Mouse (Mus musculus) midbrain, embryonic 14.5 days (tissue): ENCODE results near the gene Cyb5r2. TPM values are rescaled to one million over a fixed set of nuclear protein-coding genes. Genes with fewer than 3 reads are reported as not detected.

Experiments used
- ATAC-seq: fragments of 200-750 bp; cut with Nextera tagmentation; 2 replicates; pipeline ENCODE4 v1.8.0; 2017; ENCODE audit warnings: moderate number of reproducible peaks, moderate library complexity; ENCODE audit not compliant: low FRiP score, low TSS enrichment
- DNase-seq: peaks from one replicate; pipeline ENCODE4 v3.0.0-alpha.2; 2015
- H3K27ac ChIP-seq: fragments of 300-500 bp; sonication (generic); replicated peaks from 2 replicates; pipeline ENCODE4 v1.5.1; 2014; ENCODE audit warnings: mild to moderate bottlenecking, low read depth, low read length, moderate library complexity
- H3K27me3 ChIP-seq: fragments of 300-500 bp; sonication (generic); 2 replicates; pipeline ENCODE4 v1.6.1; 2014; ENCODE audit warnings: low read length, control low read depth, mixed read lengths; ENCODE audit not compliant: control insufficient read depth, insufficient read depth
- H3K36me3 ChIP-seq: fragments of 300-500 bp; sonication (generic); 2 replicates; pipeline ENCODE4 v1.6.1; 2014; ENCODE audit warnings: low read length, control low read depth; ENCODE audit not compliant: control insufficient read depth, insufficient read depth
- H3K4me1 ChIP-seq: fragments of 300-500 bp; sonication (generic); 2 replicates; pipeline ENCODE4 v1.6.1; 2014; ENCODE audit warnings: mild to moderate bottlenecking, antibody characterized with exemption, low read length, control low read depth; ENCODE audit not compliant: control insufficient read depth, insufficient read depth
- H3K4me2 ChIP-seq: fragments of 300-500 bp; sonication (generic); 2 replicates; pipeline ENCODE4 v1.6.1; 2014; ENCODE audit warnings: mild to moderate bottlenecking, low read length, moderate library complexity
- H3K4me3 ChIP-seq: fragments of 300-500 bp; sonication (generic); replicated peaks from 2 replicates; pipeline ENCODE4 v1.5.1; 2014; ENCODE audit warnings: low read depth, low read length
- H3K9ac ChIP-seq: fragments of 300-500 bp; sonication (generic); replicated peaks from 2 replicates; pipeline ENCODE4 v1.6.1; 2014; ENCODE audit warnings: mild to moderate bottlenecking, low read length, moderate library complexity
- H3K9me3 ChIP-seq: fragments of 300-500 bp; sonication (generic); 2 replicates; pipeline ENCODE4 v1.6.1; 2016; ENCODE audit warnings: low read length, control low read depth, mixed read lengths; ENCODE audit not compliant: control insufficient read depth
- WGBS: fragments of 180-500 bp; shearing (Covaris S2); extraction: QIAGEN DNeasy Blood & Tissue Kit; methylation state at CpG from one replicate; pipeline ENCODE4 v1.1.7; 2014; 5-methylcytosine and 5-hydroxymethylcytosine counted together
- polyA plus RNA-seq: library from polyadenylated mRNA; unstranded; fragments of >200 nt; fragmentation: Nextera tagmentation; extraction: Ambion mirVana; gene quantifications from 2 replicates; pipeline ENCODE4 v1.2.1, GENCODE M21; 2014

Cyb5r2 gene
- polyA plus RNA-seq, 1 experiment from 2014 or later = not detected

DNA sequence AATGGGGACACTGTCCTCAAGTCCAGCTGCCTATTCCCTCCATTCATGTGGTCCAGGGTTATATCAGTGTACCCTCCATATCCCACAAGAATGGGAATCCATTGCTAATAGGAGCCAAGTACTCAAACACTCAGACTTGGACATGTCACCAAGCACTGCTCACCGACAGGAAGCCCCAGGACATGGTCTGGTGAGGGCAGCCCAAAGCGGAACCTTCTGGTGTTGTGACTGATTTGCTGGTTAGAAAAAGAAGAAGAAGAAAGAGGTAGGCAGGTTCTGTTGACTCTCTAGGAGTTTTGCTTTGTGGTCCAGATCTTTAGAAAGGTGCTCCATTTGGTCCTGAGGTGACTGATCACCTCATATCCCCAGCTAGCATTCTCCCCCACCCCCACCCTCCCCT lies 1.1 kb downstream of the Cyb5r2 start:
- WGBS = 94% methylated on average over 2 of the region's 2 CpGs

DNA sequence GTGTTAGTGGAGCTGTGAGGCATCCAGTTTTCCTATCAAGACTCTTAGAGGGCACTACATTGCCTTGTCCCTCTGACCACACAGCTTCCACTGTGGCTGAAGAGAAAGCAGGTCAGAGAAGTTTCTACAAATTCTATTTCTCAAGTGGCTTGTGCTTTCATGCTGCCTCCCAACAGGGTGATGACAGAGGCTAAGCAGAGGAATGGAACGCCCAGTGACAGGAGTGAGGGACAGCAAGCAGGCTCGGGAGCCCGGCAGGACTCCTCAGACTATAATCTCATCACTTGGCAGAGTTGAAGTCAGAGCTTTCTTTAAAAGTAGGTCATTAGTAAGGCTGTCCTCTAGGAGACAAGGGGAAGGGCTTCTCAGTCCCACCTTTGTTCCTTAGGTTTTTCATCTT lies 1.9 kb downstream of the Cyb5r2 start:
- WGBS = 77% methylated on average over 3 of the region's 3 CpGs
- DNase-seq = no peak
- peaks cover 6% of the 10 kb centered on the region; the same call in 1 of the 2 replicates for H3K4me1 ChIP-seq

More for the DNA sequence above, 1.1 kb downstream of the Cyb5r2 start:
- Histone ChIP-seq H3K9me3 (no peaks in the 10 kb centered on the region), H3K36me3 (no peaks in the 10 kb centered on the region), H3K4me1 (peaks cover 6% of the 10 kb centered on the region; the same call in 1 of the 2 replicates), H3K27me3 (no peaks in the 10 kb centered on the region), H3K4me2 (no peak overlapping the region), H3K27ac (no peak overlapping the region), H3K9ac (no peak overlapping the region), H3K4me3 (no peak overlapping the region)
- DNase-seq (no peak), ATAC-seq (no peak)

DNA sequence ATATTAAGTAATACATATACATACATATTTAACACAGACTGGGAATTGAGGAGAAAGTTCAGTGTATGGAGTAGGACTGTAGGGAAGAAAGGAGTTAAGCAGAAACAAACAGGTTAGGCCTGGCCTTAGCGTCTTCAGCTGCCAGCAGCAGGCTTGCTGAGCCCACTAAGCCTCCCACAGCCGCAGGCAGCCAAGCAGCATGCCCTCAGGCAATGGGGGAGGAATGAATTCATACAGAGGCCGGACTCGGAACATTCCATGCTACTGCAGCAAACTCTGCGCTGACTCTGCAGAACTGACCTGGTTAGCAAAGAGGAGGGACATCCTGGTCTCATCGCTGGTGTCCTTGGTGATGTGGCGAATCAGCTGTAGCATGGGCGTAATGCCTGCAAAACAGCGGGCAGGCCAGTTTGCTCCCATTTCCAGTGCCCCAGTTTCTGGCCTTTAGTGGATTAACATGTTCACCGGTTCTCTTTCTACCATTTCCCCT lies 5.8 kb downstream of the Cyb5r2 start:
- DNase-seq = peak; percentile 17

More for the DNA sequence above, 1.9 kb downstream of the Cyb5r2 start:
- H3K9ac ChIP-seq = no peak overlapping the region
- H3K4me2 ChIP-seq = no peak overlapping the region
- H3K4me3 ChIP-seq = no peak overlapping the region
- no peaks in the 10 kb centered on the region for H3K36me3 ChIP-seq
- no peak for ATAC-seq
- no peaks in the 10 kb centered on the region for H3K27me3 ChIP-seq
- H3K27ac ChIP-seq = no peak overlapping the region
- no peaks in the 10 kb centered on the region for H3K9me3 ChIP-seq

DNA sequence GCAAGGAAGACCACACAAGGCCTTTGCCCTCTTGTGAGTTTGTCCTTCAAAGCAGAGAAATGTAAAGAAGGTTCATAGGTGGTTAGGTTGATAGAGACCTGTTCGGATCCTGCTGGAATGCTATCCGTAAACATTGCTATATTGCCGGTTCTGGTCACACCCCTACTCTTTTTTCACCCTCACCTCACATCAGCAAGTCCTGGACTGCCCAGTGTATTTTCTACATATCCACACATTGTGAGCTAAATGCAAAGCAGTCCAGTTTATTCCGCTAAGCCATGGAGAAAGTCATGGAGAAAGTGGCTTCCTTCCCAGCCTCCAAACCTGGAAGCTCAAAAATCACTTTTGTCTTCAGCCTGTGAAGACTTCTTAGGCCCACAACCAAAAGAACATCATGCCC lies 8.1 kb downstream of the Cyb5r2 start:
- Histone ChIP-seq H3K9me3 (no peaks in the 10 kb centered on the region), H3K27ac (no peak overlapping the region), H3K4me2 (no peak overlapping the region), H3K9ac (no peak overlapping the region), H3K4me3 (no peak overlapping the region), H3K4me1 (no peaks in the 10 kb centered on the region), H3K27me3 (no peaks in the 10 kb centered on the region), H3K36me3 (no peaks in the 10 kb centered on the region)
- no peak for DNase-seq
- WGBS = 94% methylated on average over 4 of the region's 4 CpGs
- no peak for ATAC-seq

More for the DNA sequence above, 5.8 kb downstream of the Cyb5r2 start:
- Histone ChIP-seq H3K4me2 (no peak overlapping the region), H3K27me3 (no peaks in the 10 kb centered on the region), H3K4me1 (no peaks in the 10 kb centered on the region), H3K27ac (no peak overlapping the region), H3K9me3 (no peaks in the 10 kb centered on the region), H3K36me3 (no peaks in the 10 kb centered on the region), H3K9ac (no peak overlapping the region), H3K4me3 (no peak overlapping the region)
- ATAC-seq = no peak
- 79% methylated on average over 10 of the region's 10 CpGs for WGBS

DNA sequence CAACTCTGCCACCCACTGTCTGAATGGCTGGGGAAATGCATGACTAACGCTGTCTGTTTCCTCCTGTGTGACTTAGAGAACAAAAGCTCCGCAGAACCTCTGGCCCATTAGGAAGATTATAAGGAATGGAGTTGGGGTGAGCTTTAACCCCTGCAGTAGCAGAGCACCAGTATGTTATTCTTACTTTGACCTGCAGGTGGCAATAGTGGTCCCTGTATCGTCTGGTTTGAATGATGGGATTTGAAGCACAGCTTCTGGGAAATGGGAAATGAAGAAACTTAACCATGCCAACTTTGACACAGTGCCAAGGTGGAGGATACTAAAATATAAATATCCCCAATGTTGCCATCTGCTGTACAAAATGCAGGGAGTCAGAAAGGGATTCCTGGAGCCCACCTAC lies 8.6 kb downstream of the Cyb5r2 start:
- no peaks in the 10 kb centered on the region for H3K4me1 ChIP-seq
- H3K27me3 ChIP-seq = no peaks in the 10 kb centered on the region
- DNase-seq (peak; percentile 86), ATAC-seq (no peak)
- H3K36me3 ChIP-seq = no peaks in the 10 kb centered on the region
- 2% methylated on average over 3 of the region's 3 CpGs for WGBS
- H3K4me2 ChIP-seq = no peak overlapping the region
- H3K9ac ChIP-seq = no peak overlapping the region
- no peak overlapping the region for H3K27ac ChIP-seq
- no peak overlapping the region for H3K4me3 ChIP-seq
- no peaks in the 10 kb centered on the region for H3K9me3 ChIP-seq

DNA sequence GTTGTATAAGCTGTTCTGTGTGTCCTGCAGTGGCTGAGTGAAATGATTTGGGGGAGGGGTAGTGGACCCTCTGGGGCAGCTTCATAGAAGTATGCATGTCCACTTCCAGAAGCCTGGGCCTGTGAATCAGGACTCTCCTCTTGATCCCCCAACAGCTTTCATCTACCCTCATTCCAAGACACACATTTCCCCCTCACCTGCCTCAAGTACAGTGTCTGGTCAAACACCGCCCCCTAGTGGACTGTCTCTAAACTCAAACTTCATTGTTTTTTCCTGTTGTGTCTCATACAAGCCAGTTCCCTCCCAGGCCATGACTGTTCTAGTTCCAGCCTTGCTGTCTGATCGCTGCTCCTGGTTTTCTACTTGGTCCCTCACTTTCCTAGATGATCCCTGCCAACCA lies 9.9 kb downstream of the Cyb5r2 start:
- H3K27me3 ChIP-seq = no peaks in the 10 kb centered on the region
- no peak overlapping the region for H3K4me3 ChIP-seq
- no peak overlapping the region for H3K4me2 ChIP-seq
- WGBS = 17% methylated on average over 2 of the region's 2 CpGs
- DNase-seq (peak; percentile 66), ATAC-seq (peak; percentile 41; the same call in 1 of the 2 replicates)
- no peaks in the 10 kb centered on the region for H3K36me3 ChIP-seq
- H3K9me3 ChIP-seq = no peaks in the 10 kb centered on the region
- H3K9ac ChIP-seq = no peak overlapping the region
- H3K4me1 ChIP-seq = no peaks in the 10 kb centered on the region
- H3K27ac ChIP-seq = no peak overlapping the region

DNA sequence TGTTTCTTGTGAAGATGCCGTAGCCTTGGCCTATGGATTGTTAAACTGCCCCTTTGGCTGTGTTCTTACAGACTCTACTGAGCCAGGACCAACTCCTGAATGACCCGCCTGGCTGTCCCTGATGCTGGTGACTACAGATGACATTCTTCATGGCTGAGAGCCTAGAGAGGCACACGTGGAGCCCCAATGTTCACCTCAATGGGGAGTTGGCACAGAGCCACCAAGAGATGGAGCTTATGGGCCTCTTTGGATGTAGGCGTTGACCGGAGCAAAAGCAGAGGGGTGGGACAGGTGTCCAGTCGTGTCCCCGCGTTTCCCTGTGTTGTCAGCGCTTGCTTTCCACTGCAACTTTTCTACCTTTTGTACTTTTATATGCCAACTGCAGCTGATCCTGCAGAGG lies 10.4 kb downstream of the Cyb5r2 start:
- Histone ChIP-seq H3K36me3 (no peaks in the 10 kb centered on the region), H3K4me2 (no peak overlapping the region), H3K9ac (no peak overlapping the region), H3K27me3 (no peaks in the 10 kb centered on the region), H3K27ac (no peak overlapping the region), H3K4me1 (no peaks in the 10 kb centered on the region), H3K4me3 (no peak overlapping the region), H3K9me3 (no peaks in the 10 kb centered on the region)
- WGBS = 90% methylated on average over 9 of the region's 9 CpGs
- DNase-seq = no peak
- ATAC-seq = no peak

DNA sequence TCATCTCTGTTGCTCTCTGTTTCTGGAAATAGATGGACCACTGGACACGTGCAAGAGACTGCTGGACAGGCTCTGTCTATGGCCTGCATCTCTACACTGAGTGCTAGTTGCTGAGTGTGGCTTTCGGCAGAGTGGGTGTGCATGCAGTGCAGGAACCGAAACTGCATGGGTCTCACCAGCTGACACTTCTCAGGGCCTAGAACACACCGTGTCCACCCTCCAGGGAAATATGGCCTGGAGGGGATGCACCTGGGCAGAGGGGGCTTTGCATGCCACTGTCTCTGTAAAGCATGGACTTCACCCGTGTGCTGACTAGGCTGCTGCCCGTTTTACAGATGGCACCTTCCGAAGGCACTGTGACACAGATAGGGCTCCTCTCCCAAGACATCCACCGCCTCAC lies 11.8 kb downstream of the Cyb5r2 start:
- H3K27ac ChIP-seq = no peak overlapping the region
- H3K9me3 ChIP-seq = no peaks in the 10 kb centered on the region
- no peak overlapping the region for H3K4me2 ChIP-seq
- no peak for DNase-seq
- H3K36me3 ChIP-seq = no peaks in the 10 kb centered on the region
- H3K9ac ChIP-seq = no peak overlapping the region
- H3K4me1 ChIP-seq = no peaks in the 10 kb centered on the region
- ATAC-seq = no peak
- H3K27me3 ChIP-seq = no peaks in the 10 kb centered on the region
- WGBS = 89% methylated on average over 8 of the region's 8 CpGs
- H3K4me3 ChIP-seq = no peak overlapping the region

DNA sequence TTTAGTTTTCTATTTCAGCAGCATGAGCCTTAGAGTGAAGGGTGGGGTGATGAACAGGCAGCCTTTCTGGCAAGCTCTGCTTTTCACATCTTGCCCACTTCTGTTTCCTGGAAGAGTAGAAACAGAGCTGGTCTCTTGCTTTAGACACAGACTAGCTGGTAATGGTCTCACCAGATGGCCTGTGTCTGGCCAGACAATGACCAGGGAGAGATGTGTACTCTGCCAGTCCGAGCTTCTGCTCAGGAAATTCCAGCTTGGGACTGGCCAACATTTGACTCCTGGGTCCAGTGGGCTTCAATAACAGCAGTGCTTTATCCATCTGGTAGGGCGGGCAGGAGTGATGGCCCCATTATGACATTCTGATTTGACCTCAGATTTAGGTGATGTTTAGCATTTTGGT lies 12.7 kb downstream of the Cyb5r2 start:
- WGBS = 86% methylated on average over 2 of the region's 2 CpGs
- no peak overlapping the region for H3K4me3 ChIP-seq
- H3K4me1 ChIP-seq = no peaks in the 10 kb centered on the region
- no peak overlapping the region for H3K27ac ChIP-seq
- no peak for ATAC-seq
- no peak overlapping the region for H3K9ac ChIP-seq
- DNase-seq = no peak
- no peaks in the 10 kb centered on the region for H3K9me3 ChIP-seq
- H3K27me3 ChIP-seq = no peaks in the 10 kb centered on the region
- H3K36me3 ChIP-seq = no peaks in the 10 kb centered on the region
- no peak overlapping the region for H3K4me2 ChIP-seq
